Mouse (Mus musculus) T-helper 17 cell (primary cell): ENCODE measurements around the gene Vamp1.

Source experiments
- in situ Hi-C, 2 experiments: fragments of 300-600 bp; cut with MboI, MseI; formaldehyde crosslinking; loops; 1 replicate in 1 of 2; 2 replicates in 1 of 2; pipeline ENCODE4 v1.15.1; 2025; ENCODE audit warnings: high pct_unique_total_duplicates in 2 of 2

The Vamp1 gene

GRCm38 (mm10) chr6:125284250-125284649 lies 68.9 kb downstream of the Vamp1 start:
- in situ Hi-C loops: no loop called here

GRCm38 (mm10) chr6:125284751-125285150 lies 69.4 kb downstream of the Vamp1 start:
- in situ Hi-C loops: loop anchor here in 1 of 2 experiments (5.0 kb wide), 1 partner anchor 43 kb away; no protein-coding TSS in a partner anchor

GRCm38 (mm10) chr6:125285890-125286289 lies 70.5 kb downstream of the Vamp1 start, which contains the start of gene Tuba3a:
TSS of gene Tuba3a (minus strand) at chr6:125286042.
- in situ Hi-C loops: loop anchor here in 1 of 2 experiments (5.0 kb wide), 1 partner anchor 41 kb away; no protein-coding TSS in a partner anchor

DNA sequence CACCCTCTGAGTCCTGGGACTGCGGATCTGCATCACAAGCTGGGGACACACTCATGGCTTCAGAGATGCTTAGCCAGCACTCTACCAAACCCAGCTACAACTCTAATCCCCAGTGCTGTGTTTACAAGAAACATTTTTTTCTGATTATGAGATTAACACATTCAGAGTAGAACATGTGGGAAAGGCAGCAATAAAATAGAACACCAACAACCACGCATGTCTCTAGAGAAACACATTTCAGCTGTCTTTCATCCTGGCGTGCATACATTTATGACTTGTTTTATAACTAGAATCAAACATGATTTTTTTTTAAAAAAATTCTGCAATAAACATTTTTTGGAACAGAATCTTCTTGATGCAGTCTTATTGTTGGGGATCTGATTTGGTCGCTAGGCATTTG lies 71.6 kb downstream of the Vamp1 start:
- in situ Hi-C loops: loop anchor here in 1 of 2 experiments (5.0 kb wide), 1 partner anchor 40 kb away; no protein-coding TSS in a partner anchor

GRCm38 (mm10) chr6:125288730-125289129 lies 73.4 kb downstream of the Vamp1 start:
- in situ Hi-C loops: loop anchor here in 1 of 2 experiments (5.0 kb wide), 1 partner anchor 39 kb away; no protein-coding TSS in a partner anchor

DNA sequence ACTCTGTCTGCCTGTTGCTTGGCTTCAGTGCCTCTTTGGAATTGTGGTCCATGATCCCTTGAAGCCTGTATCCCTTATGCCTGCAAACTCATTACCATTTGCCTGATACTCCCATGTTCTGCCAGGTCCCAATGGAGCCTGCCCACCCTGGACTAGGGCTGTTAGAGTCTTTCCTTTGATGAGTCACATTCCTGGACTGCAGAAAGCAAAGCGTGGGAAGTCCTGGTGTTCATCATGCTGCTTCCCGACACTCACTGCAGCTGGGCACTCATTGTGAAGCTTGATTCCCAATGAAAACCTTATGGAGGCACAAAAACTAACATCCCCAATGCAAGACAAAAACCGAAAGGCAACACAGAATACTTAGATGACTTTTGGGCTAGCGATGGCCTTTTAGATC lies 76.0 kb downstream of the Vamp1 start:
- in situ Hi-C loops: no loop called here

GRCm38 (mm10) chr6:125292256-125292655 lies 76.9 kb downstream of the Vamp1 start:
- in situ Hi-C loops: no loop called here

DNA sequence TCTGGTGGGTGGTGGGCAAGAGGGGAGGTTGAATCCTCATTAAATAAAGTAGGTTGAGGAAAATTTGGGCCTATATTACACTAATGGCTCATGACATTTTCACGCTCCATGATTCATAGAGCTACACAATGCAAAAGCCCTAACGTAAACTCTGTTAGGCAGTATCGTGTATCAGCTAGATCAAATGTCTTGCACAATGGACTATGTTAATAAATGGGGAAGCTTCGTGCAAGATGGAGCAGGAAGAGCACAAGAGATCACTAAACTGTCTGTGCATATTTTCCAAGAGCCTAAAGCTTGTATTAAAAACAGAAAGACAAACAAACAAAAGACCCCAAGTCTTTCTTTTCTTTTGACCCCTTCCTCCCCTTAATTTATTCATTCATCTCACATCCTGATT lies 78.7 kb downstream of the Vamp1 start:
- in situ Hi-C loops: no loop called here
